Mouse (Mus musculus) limb, embryonic 15.5 days (tissue): ENCODE measurements around the gene Olfr609. TPM values are rescaled to one million over a fixed set of nuclear protein-coding genes. Genes with fewer than 3 reads are reported as not detected.
"Not testable (repeated sequence)": the region's sequence is repeated elsewhere in the genome, so short reads cannot be mapped to it uniquely, and the experiment has no call there.

Experiments
- ATAC-seq: fragments of 200-750 bp; cut with Nextera tagmentation; 2 replicates; pipeline ENCODE4 v1.8.0; 2017; ENCODE audit warnings: low read depth, moderate TSS enrichment; ENCODE audit not compliant: insufficient number of reproducible peaks, low FRiP score, low TSS enrichment
- H3K27ac ChIP-seq: fragments of 300-500 bp; sonication (generic); 2 replicates; pipeline ENCODE4 v1.5.1; 2015; ENCODE audit warnings: moderate library complexity, mild to moderate bottlenecking, inconsistent platforms
- H3K27me3 ChIP-seq: fragments of 300-500 bp; sonication (generic); 2 replicates; pipeline ENCODE4 v1.6.1; 2015; ENCODE audit warnings: inconsistent platforms
- H3K36me3 ChIP-seq: fragments of 300-500 bp; sonication (generic); 2 replicates; pipeline ENCODE4 v1.6.1; 2015; ENCODE audit warnings: inconsistent platforms
- H3K4me1 ChIP-seq: fragments of 300-500 bp; sonication (generic); 2 replicates; pipeline ENCODE4 v1.6.1; 2015; ENCODE audit warnings: inconsistent platforms
- H3K4me2 ChIP-seq: fragments of 300-500 bp; sonication (generic); 2 replicates; pipeline ENCODE4 v1.6.1; 2015; ENCODE audit warnings: mild to moderate bottlenecking, inconsistent platforms
- H3K4me3 ChIP-seq: fragments of 300-500 bp; sonication (generic); 2 replicates; pipeline ENCODE4 v1.5.1; 2015; ENCODE audit warnings: mild to moderate bottlenecking, inconsistent platforms
- H3K9ac ChIP-seq: fragments of 300-500 bp; sonication (generic); 2 replicates; pipeline ENCODE4 v1.6.1; 2015; ENCODE audit warnings: inconsistent platforms
- H3K9me3 ChIP-seq: fragments of 300-500 bp; sonication (generic); 2 replicates; pipeline ENCODE4 v1.6.1; 2016; ENCODE audit warnings: inconsistent platforms
- WGBS: fragments of 180-500 bp; shearing (Covaris S2); methylation state at CpG from one replicate; pipeline ENCODE4 v1.1.7; 2015; 5-methylcytosine and 5-hydroxymethylcytosine counted together
- polyA plus RNA-seq: library from polyadenylated mRNA; unstranded; fragments of >200 nt; fragmentation: Nextera tagmentation; extraction: Ambion mirVana; gene quantifications from 2 replicates; pipeline ENCODE4 v1.2.1, GENCODE M21; 2015

Olfr609 gene
- not detected in 2 replicates for polyA plus RNA-seq

DNA sequence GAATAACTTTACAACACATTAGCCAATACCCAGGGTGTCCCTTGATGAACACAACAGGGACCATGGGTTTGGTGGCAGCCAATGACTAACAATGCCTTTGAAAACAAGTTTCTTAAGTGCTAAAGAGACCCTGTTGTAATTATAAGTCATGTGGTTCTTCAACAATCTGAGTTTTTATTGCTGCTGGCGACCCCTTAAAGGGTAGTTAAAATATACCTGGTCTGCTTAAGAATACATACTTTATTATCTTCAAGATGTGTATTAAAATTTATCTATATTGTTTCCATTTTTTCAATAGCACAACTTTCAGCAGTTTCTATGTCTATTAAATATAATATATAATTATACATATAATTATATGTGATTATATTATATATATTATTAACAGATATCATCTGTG, at the start of gene Olfr609:
TSS of gene Olfr609 (minus strand) at position 101 of the 400 bp plus-strand sequence.
- H3K9ac ChIP-seq = no peak within 1 kb of the TSS
- H3K4me3 ChIP-seq = no peak within 1 kb of the TSS
- 43% methylated on average over 1 of the region's 1 CpGs for WGBS
- ATAC-seq = no peak
- H3K36me3 ChIP-seq = no peaks in the 10 kb centered on the region
- H3K9me3 ChIP-seq = no peaks in the 10 kb centered on the region
- no peaks in the 10 kb centered on the region for H3K4me1 ChIP-seq
- no peaks in the 10 kb centered on the region for H3K27me3 ChIP-seq
- H3K27ac ChIP-seq = no peak within 1 kb of the TSS
- H3K4me2 ChIP-seq = no peak within 1 kb of the TSS

DNA sequence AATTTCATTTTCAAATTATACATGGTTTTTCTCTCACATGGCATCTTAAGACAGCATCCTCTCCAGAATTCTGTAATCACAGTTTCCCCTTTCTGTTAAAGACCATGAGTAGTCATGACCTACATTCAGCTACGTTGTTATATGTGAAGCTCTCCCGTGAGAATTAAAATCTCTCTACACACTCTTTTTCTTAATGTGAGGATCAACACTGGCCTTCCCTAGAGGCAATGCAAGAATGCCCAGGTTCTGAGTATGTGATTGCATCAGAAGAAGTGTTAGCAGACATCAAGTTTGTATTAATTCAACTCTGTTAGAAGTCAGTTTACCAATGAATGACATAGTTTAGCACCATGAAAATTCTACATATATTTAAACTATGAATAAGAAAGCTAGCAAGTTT, 44.8 kb upstream of the Olfr609 start, which contains the start of gene Olfr612:
TSS of gene Olfr612 (minus strand) at position 101 of the 400 bp plus-strand sequence.
- not testable (repeated sequence) for H3K4me3 ChIP-seq, H3K4me1 ChIP-seq, H3K27ac ChIP-seq, H3K9me3 ChIP-seq, ATAC-seq, H3K4me2 ChIP-seq, H3K36me3 ChIP-seq, H3K27me3 ChIP-seq, H3K9ac ChIP-seq
- WGBS = 86% methylated on average over 2 of the region's 2 CpGs

DNA sequence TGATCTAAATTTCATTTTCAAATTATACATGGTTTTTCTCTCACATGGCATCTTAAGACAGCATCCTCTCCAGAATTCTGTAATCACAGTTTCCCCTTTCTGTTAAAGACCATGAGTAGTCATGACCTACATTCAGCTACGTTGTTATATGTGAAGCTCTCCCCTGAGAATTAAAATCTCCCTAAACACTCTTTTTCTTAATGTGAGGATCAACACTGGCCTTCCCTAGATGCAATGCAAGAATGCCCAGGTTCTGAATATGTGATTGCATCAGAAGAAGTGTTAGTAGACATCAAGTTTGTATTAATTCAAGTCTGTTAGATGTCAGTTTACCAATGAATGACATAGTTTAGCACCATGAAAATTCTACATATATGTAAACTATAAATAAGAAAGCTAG, 22.9 kb upstream of the Olfr609 start, which contains the start of gene Olfr611:
TSS of gene Olfr611 (minus strand) at position 101 of the 400 bp plus-strand sequence.
- not testable (repeated sequence) for H3K9me3 ChIP-seq, H3K4me1 ChIP-seq, H3K4me2 ChIP-seq, H3K4me3 ChIP-seq, ATAC-seq, H3K36me3 ChIP-seq, H3K27me3 ChIP-seq, H3K9ac ChIP-seq, H3K27ac ChIP-seq
- WGBS = 63% methylated on average over 1 of the region's 1 CpGs

DNA sequence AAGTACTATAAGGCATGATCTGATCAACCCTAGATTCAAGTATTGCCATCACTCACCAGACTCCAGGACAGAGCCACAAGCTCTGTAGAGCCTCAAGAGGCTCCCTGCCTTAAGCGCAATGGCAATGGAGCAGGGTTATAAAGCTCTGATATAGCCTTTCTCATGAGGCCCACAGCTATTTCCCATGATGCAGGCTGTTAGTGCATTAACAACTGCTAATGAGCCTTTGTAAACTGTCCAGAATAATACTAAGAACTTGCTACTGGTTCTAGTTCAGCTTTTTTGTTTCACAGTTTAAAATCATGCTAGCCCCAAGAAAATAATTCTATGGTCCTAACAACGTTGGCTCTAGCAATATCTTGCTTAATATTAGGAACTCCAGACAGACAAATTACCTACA, 14.2 kb upstream of the Olfr609 start, which contains the start of gene Olfr610:
TSS of gene Olfr610 (minus strand) at position 101 of the 400 bp plus-strand sequence.
- no peak within 1 kb of the TSS for H3K9ac ChIP-seq
- H3K4me1 ChIP-seq = no peaks in the 10 kb centered on the region
- no peaks in the 10 kb centered on the region for H3K27me3 ChIP-seq
- no peak within 1 kb of the TSS for H3K27ac ChIP-seq
- no peak for ATAC-seq
- WGBS = 77% methylated on average over 2 of the region's 2 CpGs
- no peak within 1 kb of the TSS for H3K4me3 ChIP-seq
- no peak within 1 kb of the TSS for H3K4me2 ChIP-seq
- no peaks in the 10 kb centered on the region for H3K9me3 ChIP-seq
- H3K36me3 ChIP-seq = no peaks in the 10 kb centered on the region

DNA sequence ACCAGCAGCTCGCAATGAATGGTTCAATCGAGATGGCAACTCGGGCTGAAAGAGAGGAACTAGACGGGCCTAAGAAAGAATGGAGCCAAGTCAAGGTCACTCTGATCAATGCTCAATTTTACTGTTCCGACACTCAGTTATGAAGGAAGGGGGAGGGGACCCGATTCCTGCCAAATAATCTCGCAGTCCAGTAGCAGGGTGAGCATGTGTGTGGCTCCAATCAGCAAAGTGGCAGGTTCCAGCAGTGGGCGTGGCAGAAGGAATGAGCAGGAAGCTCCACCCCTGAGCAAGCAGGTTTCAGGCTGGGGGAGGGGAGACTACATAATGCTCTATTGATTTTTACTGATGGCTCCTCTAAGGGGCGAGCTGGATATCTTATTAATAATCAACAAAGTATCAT, 20.8 kb downstream of the Olfr609 start:
- 84% methylated on average over 9 of the region's 9 CpGs for WGBS
- ATAC-seq = not testable (repeated sequence)

DNA sequence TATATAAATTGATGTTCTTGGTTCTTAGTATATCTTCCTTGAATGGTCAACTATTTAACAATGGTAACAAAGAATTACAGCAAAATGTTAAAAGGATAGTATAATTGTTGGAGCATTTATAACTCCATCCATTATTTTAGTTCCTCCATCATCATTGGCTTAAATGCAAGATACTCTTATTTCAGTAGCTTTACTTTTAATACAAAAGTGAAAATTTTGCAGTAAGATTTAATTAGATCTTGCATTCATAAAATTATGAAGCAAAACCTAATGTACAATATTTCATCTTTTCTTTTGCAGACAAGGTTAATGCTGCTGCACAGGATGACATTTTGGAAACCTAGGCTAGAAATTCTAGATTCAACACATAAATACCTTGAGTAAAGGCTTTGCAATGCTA, 28.3 kb downstream of the Olfr609 start, which contains the start of gene Olfr608:
TSS of gene Olfr608 (plus strand) at position 301 of the 400 bp plus-strand sequence.
- H3K9me3 ChIP-seq = no peaks in the 10 kb centered on the region
- ATAC-seq = no peak
- H3K4me3 ChIP-seq = no peak within 1 kb of the TSS
- H3K27ac ChIP-seq = no peak within 1 kb of the TSS
- H3K36me3 ChIP-seq = no peaks in the 10 kb centered on the region
- no peak within 1 kb of the TSS for H3K4me2 ChIP-seq
- no peak within 1 kb of the TSS for H3K9ac ChIP-seq
- H3K27me3 ChIP-seq = no peaks in the 10 kb centered on the region
- H3K4me1 ChIP-seq = no peaks in the 10 kb centered on the region

More for the DNA sequence above, 20.8 kb downstream of the Olfr609 start:
- H3K27me3 ChIP-seq, H3K27ac ChIP-seq, H3K36me3 ChIP-seq, H3K9ac ChIP-seq, H3K4me2 ChIP-seq, H3K4me3 ChIP-seq, H3K4me1 ChIP-seq, H3K9me3 ChIP-seq: not testable (repeated sequence)

DNA sequence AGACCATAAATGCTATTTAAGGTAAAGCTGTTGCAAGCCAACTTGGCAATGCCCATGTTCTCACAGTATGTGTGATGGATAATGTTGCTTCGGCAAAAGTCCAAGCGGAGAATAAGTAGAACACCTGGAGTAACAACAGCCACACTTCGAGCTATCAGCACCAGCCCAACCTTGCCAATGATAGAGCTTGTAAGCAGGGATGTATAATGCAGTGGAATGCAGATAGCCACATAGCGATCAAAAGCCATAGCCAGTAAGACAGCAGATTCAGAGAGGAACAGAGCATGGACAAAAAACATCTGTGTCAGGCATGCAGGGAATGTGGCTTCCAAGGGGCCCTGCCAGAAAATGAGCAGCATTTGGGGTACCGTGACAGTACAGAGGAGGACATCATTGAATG, 37.3 kb downstream of the Olfr609 start:
- ATAC-seq = no peak
- Histone ChIP-seq H3K36me3 (no peaks in the 10 kb centered on the region), H3K4me1 (no peaks in the 10 kb centered on the region), H3K27ac (no peak overlapping the region), H3K9ac (no peak overlapping the region), H3K4me2 (no peak overlapping the region), H3K9me3 (no peaks in the 10 kb centered on the region), H3K4me3 (no peak overlapping the region), H3K27me3 (no peaks in the 10 kb centered on the region)
- WGBS = 86% methylated on average over 5 of the region's 5 CpGs

DNA sequence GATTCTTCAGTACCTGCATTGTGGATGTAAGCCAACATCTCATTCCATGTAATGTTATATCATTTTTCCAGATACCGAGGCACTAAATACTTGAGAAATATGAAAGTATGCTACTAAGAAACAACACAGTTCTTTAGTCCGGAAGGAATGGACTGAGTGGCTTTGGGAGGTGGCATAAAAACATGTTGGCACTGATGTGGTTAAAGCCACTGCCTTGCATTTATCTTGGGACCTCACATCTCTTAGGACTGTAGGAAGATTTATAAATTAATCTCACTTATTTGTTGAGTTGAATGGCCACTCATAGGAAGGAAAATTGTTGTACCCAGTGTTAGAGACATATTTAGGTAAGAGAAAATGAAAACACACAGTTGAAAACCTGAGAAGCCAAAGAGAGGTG, 49.1 kb downstream of the Olfr609 start, which contains the start of gene Olfr606:
TSS of gene Olfr606 (plus strand) at position 301 of the 400 bp plus-strand sequence.
- WGBS = 91% methylated on average over 2 of the region's 2 CpGs
- H3K27me3 ChIP-seq = no peaks in the 10 kb centered on the region
- no peaks in the 10 kb centered on the region for H3K9me3 ChIP-seq
- no peaks in the 10 kb centered on the region for H3K4me1 ChIP-seq
- no peaks in the 10 kb centered on the region for H3K36me3 ChIP-seq
- no peak within 1 kb of the TSS for H3K27ac ChIP-seq
- no peak within 1 kb of the TSS for H3K4me2 ChIP-seq
- H3K4me3 ChIP-seq = no peak within 1 kb of the TSS
- no peak within 1 kb of the TSS for H3K9ac ChIP-seq
- ATAC-seq = no peak

DNA sequence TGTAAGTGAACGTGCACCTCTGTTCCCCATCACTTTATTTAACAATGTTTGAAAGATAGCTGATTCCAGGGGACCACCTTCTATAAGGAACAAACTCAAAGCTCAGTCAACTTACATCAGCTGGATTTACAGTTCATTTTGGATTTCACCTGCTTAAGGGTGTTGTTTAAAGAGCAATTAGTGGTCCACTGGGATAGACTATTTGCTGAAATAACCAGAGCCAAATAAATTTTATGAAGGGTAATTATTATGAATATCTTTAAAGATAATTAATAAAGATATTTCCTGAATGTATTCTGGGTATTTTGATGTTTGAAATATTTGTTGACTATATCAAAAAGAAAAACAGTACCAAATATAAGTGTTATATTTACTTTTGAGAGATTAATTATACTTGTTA, 52.5 kb downstream of the Olfr609 start, which contains the start of gene Olfr605:
TSS of gene Olfr605 (minus strand) at position 101 of the 400 bp plus-strand sequence.
- no peaks in the 10 kb centered on the region for H3K27me3 ChIP-seq
- no peak within 1 kb of the TSS for H3K4me3 ChIP-seq
- no peaks in the 10 kb centered on the region for H3K36me3 ChIP-seq
- H3K4me1 ChIP-seq = no peaks in the 10 kb centered on the region
- no peak within 1 kb of the TSS for H3K9ac ChIP-seq
- H3K27ac ChIP-seq = no peak within 1 kb of the TSS
- no peak for ATAC-seq
- 87% methylated on average over 1 of the region's 1 CpGs for WGBS
- H3K9me3 ChIP-seq = no peaks in the 10 kb centered on the region
- no peak within 1 kb of the TSS for H3K4me2 ChIP-seq

Other genes starting within 250 kb of the Olfr609 start
- not detected in 2 replicates for gene Usp17ld, start 245.6 kb downstream of the Olfr609 start, polyA plus RNA-seq
- not detected in 2 replicates for gene Olfr596, start 192.4 kb downstream of the Olfr609 start, polyA plus RNA-seq
- not detected in 2 replicates for gene Olfr597, start 181.7 kb downstream of the Olfr609 start, polyA plus RNA-seq
- not detected in 2 replicates for gene Olfr598, start 174.5 kb downstream of the Olfr609 start, polyA plus RNA-seq
- gene Olfr599, start 162.1 kb downstream of the Olfr609 start, polyA plus RNA-seq = not detected in 2 replicates
- gene Olfr600, start 148.4 kb downstream of the Olfr609 start, polyA plus RNA-seq = not detected in 2 replicates
- gene Olfr601, start 135.4 kb downstream of the Olfr609 start, polyA plus RNA-seq = not detected in 2 replicates
- not detected in 2 replicates for gene Olfr603, start 111.9 kb downstream of the Olfr609 start, polyA plus RNA-seq
- gene Usp17lc, start 83.0 kb downstream of the Olfr609 start, polyA plus RNA-seq = not detected in 2 replicates
- not detected in 2 replicates for gene Olfr605, start 52.6 kb downstream of the Olfr609 start, polyA plus RNA-seq
- gene Olfr606, start 49.0 kb downstream of the Olfr609 start, polyA plus RNA-seq = not detected in 2 replicates
- not detected in 2 replicates for gene Olfr607, start 33.9 kb downstream of the Olfr609 start, polyA plus RNA-seq
- not detected in 2 replicates for gene Olfr608, start 28.2 kb downstream of the Olfr609 start, polyA plus RNA-seq
- gene Olfr610, start 14.1 kb upstream of the Olfr609 start, polyA plus RNA-seq = not detected in 2 replicates
- gene Olfr611, start 22.8 kb upstream of the Olfr609 start, polyA plus RNA-seq = not detected in 2 replicates
- not detected in 2 replicates for gene Olfr612, start 44.7 kb upstream of the Olfr609 start, polyA plus RNA-seq
- gene Olfr613, start 50.0 kb upstream of the Olfr609 start, polyA plus RNA-seq = not detected in 2 replicates
- gene Olfr615, start 58.0 kb upstream of the Olfr609 start, polyA plus RNA-seq = not detected in 2 replicates
- gene Olfr616, start 71.1 kb upstream of the Olfr609 start, polyA plus RNA-seq = not detected in 2 replicates
- gene Olfr617, start 75.0 kb upstream of the Olfr609 start, polyA plus RNA-seq = not detected in 2 replicates
- gene Olfr618, start 92.0 kb upstream of the Olfr609 start, polyA plus RNA-seq = 0.04 TPM in 1 of 2 replicates, not detected in the other
- gene Olfr619, start 102.5 kb upstream of the Olfr609 start, polyA plus RNA-seq = not detected in 2 replicates
- gene Olfr620, start 114.5 kb upstream of the Olfr609 start, polyA plus RNA-seq = not detected in 2 replicates
- not detected in 2 replicates for gene Olfr622, start 144.6 kb upstream of the Olfr609 start, polyA plus RNA-seq
- gene Olfr623, start 165.6 kb upstream of the Olfr609 start, polyA plus RNA-seq = not detected in 2 replicates
- gene Olfr624, start 173.1 kb upstream of the Olfr609 start, polyA plus RNA-seq = 0.02 and 0.03 TPM in 2 replicates
- not detected in 2 replicates for gene Olfr625-ps1, start 184.7 kb upstream of the Olfr609 start, polyA plus RNA-seq
- not detected in 2 replicates for gene Olfr243, start 216.6 kb upstream of the Olfr609 start, polyA plus RNA-seq
- gene Olfr628, start 232.3 kb upstream of the Olfr609 start, polyA plus RNA-seq = not detected in 2 replicates
- not detected in 2 replicates for gene Olfr629, start 246.9 kb upstream of the Olfr609 start, polyA plus RNA-seq